Mouse (Mus musculus) ovary, adult 10 weeks (tissue): ENCODE results near the gene Ccpg1os. TPM values are rescaled to one million over a fixed set of nuclear protein-coding genes. Genes with fewer than 3 reads are reported as not detected.

ENCODE experiments used
- polyA plus RNA-seq: library from polyadenylated mRNA; stranded (reverse); fragments of 350-450 nt; fragmentation: Illumina TruSeq; extraction: RNeasy Lipid Tissue Mini Kit (QIAGEN cat#74804); gene quantifications from one replicate; pipeline ENCODE4 v1.2.3, GENCODE M21; 2014

Gene Ccpg1os
- 23.7 TPM for polyA plus RNA-seq

DNA sequence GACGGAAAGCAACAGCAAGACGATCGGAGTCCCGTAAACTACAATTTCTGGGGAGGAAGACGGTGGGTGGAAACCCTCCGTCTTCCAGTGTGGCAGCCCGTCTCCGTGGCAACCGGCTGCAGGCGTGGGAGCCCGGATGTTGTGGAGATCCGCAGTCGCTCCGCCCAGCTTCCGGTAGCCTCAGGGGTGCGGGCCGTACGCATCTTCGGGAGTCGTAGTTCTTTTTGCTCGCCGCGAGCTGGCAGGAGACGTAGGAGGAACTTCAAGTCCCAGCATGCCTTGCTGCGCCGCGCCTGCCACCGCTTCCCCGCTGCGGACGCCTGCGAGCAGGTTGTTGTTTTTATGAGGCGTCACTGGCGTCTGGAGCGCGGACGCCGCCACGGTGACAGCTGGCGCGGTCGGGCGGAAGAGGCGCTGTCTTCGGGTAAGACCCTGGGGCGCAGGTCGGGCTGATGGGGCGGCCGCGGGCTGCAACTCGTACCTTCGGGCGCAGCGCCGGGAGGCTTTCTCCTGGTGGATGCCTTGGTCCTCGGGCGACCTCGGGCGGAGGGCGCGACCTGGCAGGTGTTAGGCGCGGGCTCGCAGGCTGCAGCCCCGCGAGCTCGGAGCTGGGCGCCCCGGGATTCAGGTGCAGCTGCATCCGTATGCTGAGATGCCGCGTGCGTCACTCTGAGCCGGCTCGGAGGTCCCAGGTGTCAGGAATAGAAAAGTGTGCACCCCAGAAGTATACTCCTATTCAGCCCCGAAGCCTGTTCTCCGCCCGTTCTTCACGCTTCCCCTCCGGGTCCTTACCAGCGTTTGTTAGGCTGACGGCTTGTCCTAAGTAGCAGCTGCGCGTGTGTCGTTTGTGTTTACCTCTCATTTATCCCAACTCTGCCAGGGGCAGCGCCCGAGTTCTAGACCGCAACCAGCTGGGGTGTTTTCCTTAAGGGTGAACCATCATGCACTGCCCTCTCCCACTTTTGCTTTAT is at the start of gene Ccpg1os, which contains the start of gene Ccpg1:
Ccpg1os (minus strand) TSS at position 133 of the 971 bp plus-strand sequence.
Ccpg1 (plus strand) TSS at position 180 of the 971 bp plus-strand sequence.

DNA sequence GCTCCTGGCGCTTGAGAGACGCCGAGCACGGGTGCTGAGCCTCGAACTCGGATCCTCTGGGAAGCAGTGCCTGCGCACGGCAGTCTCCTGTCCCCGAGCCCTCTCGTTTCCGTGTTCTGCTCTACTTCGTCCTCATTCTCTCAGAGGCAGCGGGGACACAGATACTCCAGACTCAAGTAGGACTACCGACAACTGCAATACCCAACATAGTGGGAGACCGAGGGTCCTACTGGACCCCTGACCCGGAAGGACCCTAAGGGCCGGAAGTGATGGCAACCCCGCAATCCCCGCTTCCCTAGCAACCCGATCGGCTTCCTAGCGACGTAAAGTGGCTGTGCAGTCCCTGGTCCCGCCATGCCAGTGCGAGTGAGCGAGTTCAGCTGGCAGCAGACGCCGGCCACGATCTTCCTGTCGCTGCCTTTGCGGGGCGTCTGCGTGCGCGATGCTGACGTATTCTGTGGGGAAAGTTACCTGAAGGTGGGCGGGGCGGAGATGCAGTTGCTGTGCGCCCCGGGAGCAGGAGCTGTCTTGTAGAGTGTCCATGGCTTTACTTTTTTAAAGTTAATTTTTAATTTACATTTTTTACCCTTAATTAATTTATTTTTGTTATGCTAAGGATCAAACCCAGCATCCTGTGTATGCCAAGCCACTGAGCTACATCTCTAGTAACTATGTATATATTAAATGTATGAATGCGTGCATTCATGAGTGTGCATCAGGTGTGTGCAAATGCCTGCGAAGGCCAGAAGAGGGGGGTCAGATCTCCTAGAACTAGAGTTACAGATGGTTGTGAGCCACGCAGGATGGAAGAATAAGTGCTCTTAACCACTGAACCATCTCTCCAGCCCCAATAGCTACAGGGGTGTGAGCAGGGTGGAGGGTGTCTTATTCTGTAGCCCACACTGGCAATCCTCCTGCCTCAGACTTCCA is 26.4 kb downstream of the Ccpg1os start, which contains the start of the genes Dyx1c1 and Gm44503:
Dyx1c1 (plus strand) TSS at position 265 of the 930 bp plus-strand sequence.
Gm44503 (plus strand) TSS at position 332 of the 930 bp plus-strand sequence.

Other genes with a start within 250 kb of the Ccpg1os start
- 0.94 TPM for gene Prtg, start 178.5 kb downstream of the Ccpg1os start, polyA plus RNA-seq
- 20.2 TPM for gene Pygo1, start 59.7 kb downstream of the Ccpg1os start, polyA plus RNA-seq
- 3.8 TPM for gene Dyx1c1, start 26.6 kb downstream of the Ccpg1os start, polyA plus RNA-seq
- gene Gm44503, start 26.5 kb downstream of the Ccpg1os start, polyA plus RNA-seq = 1.5 TPM
- gene Ccpg1, start within 50 bp of the Ccpg1os start, polyA plus RNA-seq = 181 TPM
- gene Pigb, start 55.0 kb upstream of the Ccpg1os start, polyA plus RNA-seq = 13.2 TPM
- gene Rab27a, start 59.5 kb upstream of the Ccpg1os start, polyA plus RNA-seq = 12.1 TPM
- gene Khdc3, start 116.5 kb upstream of the Ccpg1os start, polyA plus RNA-seq = 6.2 TPM
- gene Gm20509, start 117.1 kb upstream of the Ccpg1os start, polyA plus RNA-seq = 2.3 TPM
- gene Rsl24d1, start 128.0 kb upstream of the Ccpg1os start, polyA plus RNA-seq = 100 TPM